Mouse (Mus musculus) splenic B cell, adult 2 months (primary cell): Measurements from ENCODE around the gene Cd72.
A peak's percentile ranks its signal among the peaks of the same experiment; 100 is the strongest.
"Not testable (repeated sequence)": the region's sequence is repeated elsewhere in the genome, so short reads cannot be mapped to it uniquely, and the experiment has no call there.

Experiments used
- DNase-seq: peaks from one replicate; pipeline ENCODE4 v3.0.0-alpha.2; 2011; ENCODE audit warnings: low read depth, low spot score
- H3K27me3 ChIP-seq: 2 replicates; pipeline ENCODE4 v1.6.1; 2012; ENCODE audit warnings: mild to moderate bottlenecking, low read length, moderate library complexity, mixed read lengths; ENCODE audit not compliant: control insufficient read depth, poor library complexity, insufficient read depth, severe bottlenecking
- H3K36me3 ChIP-seq: 2 replicates; pipeline ENCODE4 v1.6.1; 2012; ENCODE audit warnings: mild to moderate bottlenecking, low read length, moderate library complexity, mixed read lengths; ENCODE audit not compliant: control insufficient read depth, poor library complexity, insufficient read depth, severe bottlenecking

Gene Cd72

GRCm38 (mm10) chr4:43485666-43486065, 31.2 kb upstream of the Cd72 start:
- H3K36me3 ChIP-seq, H3K27me3 ChIP-seq: not testable (repeated sequence)
- peak; percentile 47 for DNase-seq

GRCm38 (mm10) chr4:43483535-43484091, 29.2 kb upstream of the Cd72 start, which contains the start of gene Sit1:
TSS of gene Sit1 (minus strand) at chr4:43483734.
- Histone ChIP-seq H3K36me3 (no peaks in the 10 kb centered on the region), H3K27me3 (no peaks in the 10 kb centered on the region)
- DNase-seq = peak; percentile 55

- H3K36me3 ChIP-seq = no peaks in the 10 kb centered on the region
- no peak for DNase-seq
- no peaks in the 10 kb centered on the region for H3K27me3 ChIP-seq
Measured at GRCm38 (mm10) chr4:43482591-43482990, 28.2 kb upstream of the Cd72 start.

GRCm38 (mm10) chr4:43481894-43482456, 27.5 kb upstream of the Cd72 start:
- Histone ChIP-seq H3K27me3 (no peaks in the 10 kb centered on the region), H3K36me3 (no peaks in the 10 kb centered on the region)
- DNase-seq = peak; percentile 71

- no peak for DNase-seq
- H3K36me3 ChIP-seq = no peaks in the 10 kb centered on the region
- H3K27me3 ChIP-seq = no peaks in the 10 kb centered on the region
Measured at GRCm38 (mm10) chr4:43480985-43481384, 26.6 kb upstream of the Cd72 start.

GRCm38 (mm10) chr4:43478906-43479832, 24.7 kb upstream of the Cd72 start:
- Histone ChIP-seq H3K36me3 (no peaks in the 10 kb centered on the region), H3K27me3 (no peaks in the 10 kb centered on the region)
- DNase-seq = peak; percentile 87

- H3K27me3 ChIP-seq = no peaks in the 10 kb centered on the region
Measured at GRCm38 (mm10) chr4:43478534-43478858, 24.1 kb upstream of the Cd72 start.

GRCm38 (mm10) chr4:43477857-43478533, 23.6 kb upstream of the Cd72 start:
- no peaks in the 10 kb centered on the region for H3K36me3 ChIP-seq
- H3K27me3 ChIP-seq = no peaks in the 10 kb centered on the region
- DNase-seq = peak; percentile 97

More at GRCm38 (mm10) chr4:43478534-43478858, 24.1 kb upstream of the Cd72 start:
- no peaks in the 10 kb centered on the region for H3K36me3 ChIP-seq
- DNase-seq = no peak

- H3K27me3 ChIP-seq = no peaks in the 10 kb centered on the region
- DNase-seq = peak; percentile 79
- H3K36me3 ChIP-seq = no peaks in the 10 kb centered on the region
Measured at GRCm38 (mm10) chr4:43476604-43477003, 22.2 kb upstream of the Cd72 start.

- DNase-seq = peak; percentile 74
- Histone ChIP-seq H3K27me3 (no peaks in the 10 kb centered on the region), H3K36me3 (no peaks in the 10 kb centered on the region)
Measured at GRCm38 (mm10) chr4:43473636-43474035, 19.2 kb upstream of the Cd72 start.

- peak; percentile 66 for DNase-seq
- no peaks in the 10 kb centered on the region for H3K36me3 ChIP-seq
- no peaks in the 10 kb centered on the region for H3K27me3 ChIP-seq
Measured at GRCm38 (mm10) chr4:43470301-43470700, 15.9 kb upstream of the Cd72 start.

- Histone ChIP-seq H3K27me3 (no peaks in the 10 kb centered on the region), H3K36me3 (no peaks in the 10 kb centered on the region)
- DNase-seq = peak; percentile 73
Measured at GRCm38 (mm10) chr4:43466872-43467271, 12.4 kb upstream of the Cd72 start.

GRCm38 (mm10) chr4:43465935-43466334, 11.5 kb upstream of the Cd72 start:
- no peaks in the 10 kb centered on the region for H3K36me3 ChIP-seq
- no peaks in the 10 kb centered on the region for H3K27me3 ChIP-seq
- peak; percentile 47 for DNase-seq

- no peak for DNase-seq
Measured at GRCm38 (mm10) chr4:43463102-43463501, 8.7 kb upstream of the Cd72 start.

GRCm38 (mm10) chr4:43457124-43457523, 2.7 kb upstream of the Cd72 start:
- Histone ChIP-seq H3K27me3 (no peaks in the 10 kb centered on the region), H3K36me3 (0 out of 2 replicates have a peak, but pooled peaks cover 1% of the 10 kb centered on the region)
- DNase-seq = peak; percentile 78

More at GRCm38 (mm10) chr4:43463102-43463501, 8.7 kb upstream of the Cd72 start:
- Histone ChIP-seq H3K36me3 (no peaks in the 10 kb centered on the region), H3K27me3 (no peaks in the 10 kb centered on the region)
